Mouse (Mus musculus) left cerebral cortex, adult 8-10 months (tissue): ENCODE results near the gene Homer2. TPM values are rescaled to one million over a fixed set of nuclear protein-coding genes. Genes with fewer than 3 reads are reported as not detected.

Experiments
- DNase-seq, 2 experiments: peaks; one replicate each; pipeline ENCODE4 v3.0.0; 2022; ENCODE audit warnings: low spot score in 2 of 2
- total RNA-seq, 4 experiments: library from RNA; stranded (reverse); gene quantifications; 2 replicates each; pipeline ENCODE4 v1.2.4; 2022

Homer2 gene
- total RNA-seq, 4 experiments from 2014 or later, result 52.0 to 72.2 (median 56.2) TPM

- no peak for DNase-seq
These were observed 113.9 kb downstream of the Homer2 start for GRCm38 (mm10) chr7:81593387-81593786.

GRCm38 (mm10) chr7:81592686-81593085, 114.6 kb downstream of the Homer2 start:
- no peak for DNase-seq

- DNase-seq, result no peak
These were observed 120.1 kb downstream of the Homer2 start for GRCm38 (mm10) chr7:81587238-81587637.

- DNase-seq, result no peak
These were observed 122.0 kb downstream of the Homer2 start for GRCm38 (mm10) chr7:81585326-81585725.

GRCm38 (mm10) chr7:81583512-81583911, 123.8 kb downstream of the Homer2 start:
- no peak for DNase-seq

GRCm38 (mm10) chr7:81579312-81579711, 128.0 kb downstream of the Homer2 start:
- DNase-seq, result no peak

- DNase-seq, result no peak
These were observed 128.9 kb downstream of the Homer2 start for GRCm38 (mm10) chr7:81578413-81578812.

- DNase-seq, result no peak
These were observed 129.5 kb downstream of the Homer2 start for GRCm38 (mm10) chr7:81577872-81578271.

- DNase-seq, result no peak
These were observed 131.7 kb downstream of the Homer2 start for GRCm38 (mm10) chr7:81575606-81576005.

GRCm38 (mm10) chr7:81573821-81574220, 133.5 kb downstream of the Homer2 start:
- DNase-seq, result no peak

- DNase-seq, result no peak
These were observed 133.9 kb downstream of the Homer2 start for GRCm38 (mm10) chr7:81573397-81573796.

GRCm38 (mm10) chr7:81572610-81573268, 134.6 kb downstream of the Homer2 start:
- no peak for DNase-seq

- no peak for DNase-seq
These were observed 135.3 kb downstream of the Homer2 start for GRCm38 (mm10) chr7:81571941-81572441.

GRCm38 (mm10) chr7:81571108-81571940, 136.0 kb downstream of the Homer2 start, which contains the start of gene Whamm:
Gene Whamm, plus strand, starts transcription at chr7:81571266.
- peak; percentile 83 to 93 for DNase-seq

- DNase-seq, result no peak
These were observed 136.6 kb downstream of the Homer2 start for GRCm38 (mm10) chr7:81570752-81571107.

- DNase-seq, result no peak
These were observed 137.1 kb downstream of the Homer2 start for GRCm38 (mm10) chr7:81570271-81570670.

- no peak for DNase-seq
These were observed 137.5 kb downstream of the Homer2 start for GRCm38 (mm10) chr7:81569851-81570250.

GRCm38 (mm10) chr7:81567396-81567795, 139.9 kb downstream of the Homer2 start:
- DNase-seq, result no peak

- DNase-seq, result no peak
These were observed 140.4 kb downstream of the Homer2 start, which contains the start of gene Fsd2 for GRCm38 (mm10) chr7:81566892-81567291. Gene Fsd2, minus strand, starts transcription at chr7:81566944.

- DNase-seq, result no peak
These were observed 141.0 kb downstream of the Homer2 start for GRCm38 (mm10) chr7:81566332-81566731.

- peak in 1 of 2 experiments; percentile 40 for DNase-seq
These were observed 141.8 kb downstream of the Homer2 start for GRCm38 (mm10) chr7:81565381-81566055.

GRCm38 (mm10) chr7:81564766-81565165, 142.6 kb downstream of the Homer2 start:
- no peak for DNase-seq
